Mouse (Mus musculus) spleen, adult 2 months (tissue): Measurements from ENCODE around the gene Phf11b.
"Not testable (repeated sequence)": the region's sequence is repeated elsewhere in the genome, so short reads cannot be mapped to it uniquely, and the experiment has no call there.

Source experiments
- CTCF ChIP-seq: fragments of 200-500 bp; IDR thresholded peaks from 2 replicates; pipeline ENCODE4 v1.5.1; 2011; ENCODE audit warnings: mild to moderate bottlenecking, inconsistent platforms; ENCODE audit not compliant: insufficient read depth, insufficient read length, insufficient replicate concordance; ENCODE audit errors: extremely low read depth
- POLR2A ChIP-seq: fragments of 200-500 bp; IDR thresholded peaks from 2 replicates; pipeline ENCODE4 v1.6.1; 2011; ENCODE audit warnings: low read depth, low read length, inconsistent platforms

GRCm38 (mm10) chr14:59291769-59292168 is 49.4 kb downstream of the Phf11b start:
- not testable (repeated sequence) for TF ChIP-seq CTCF, POLR2A
